Mouse (Mus musculus) monocyte, adult 2 months (primary cell): ENCODE data around the gene Phactr2.

Source experiments
- DNase-seq, 2 experiments: peaks; one replicate each; pipeline ENCODE4 v3.0.0; 2022; ENCODE audit warnings: low spot score in 2 of 2, low read depth in 1 of 2

Phactr2 gene

GRCm38 (mm10) chr10:13448283-13449045, 25.7 kb downstream of the Phactr2 start:
- DNase-seq: no peak

- DNase-seq: no peak
These were observed 27.4 kb downstream of the Phactr2 start for GRCm38 (mm10) chr10:13446791-13447249.

- no peak for DNase-seq
These were observed 30.0 kb downstream of the Phactr2 start for GRCm38 (mm10) chr10:13444257-13444656.

DNA sequence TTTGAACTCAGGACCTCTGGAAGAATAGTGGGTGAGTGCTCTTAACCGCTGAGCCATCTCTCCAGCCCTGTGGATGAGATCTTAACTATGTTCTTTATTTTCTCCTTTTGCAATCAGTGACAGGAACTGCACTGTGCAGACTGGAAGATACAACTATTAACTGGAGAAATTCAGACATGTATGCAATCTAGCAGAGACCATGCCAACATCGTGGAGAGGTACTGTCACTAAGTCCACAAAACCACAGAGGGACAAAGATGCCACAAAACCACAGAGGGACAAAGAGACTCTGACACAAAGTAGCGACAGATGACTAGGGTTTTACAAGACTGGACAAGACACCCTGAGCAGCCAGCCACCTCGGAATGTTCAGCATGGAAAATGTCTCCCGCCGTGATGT, 30.6 kb downstream of the Phactr2 start:
- no peak for DNase-seq

- no peak for DNase-seq
These were observed 33.9 kb downstream of the Phactr2 start for GRCm38 (mm10) chr10:13440292-13440691.

GRCm38 (mm10) chr10:13438118-13438821, 35.9 kb downstream of the Phactr2 start:
- DNase-seq: peak; percentile 17 to 32

GRCm38 (mm10) chr10:13437011-13437410, 37.2 kb downstream of the Phactr2 start:
- DNase-seq: no peak

DNA sequence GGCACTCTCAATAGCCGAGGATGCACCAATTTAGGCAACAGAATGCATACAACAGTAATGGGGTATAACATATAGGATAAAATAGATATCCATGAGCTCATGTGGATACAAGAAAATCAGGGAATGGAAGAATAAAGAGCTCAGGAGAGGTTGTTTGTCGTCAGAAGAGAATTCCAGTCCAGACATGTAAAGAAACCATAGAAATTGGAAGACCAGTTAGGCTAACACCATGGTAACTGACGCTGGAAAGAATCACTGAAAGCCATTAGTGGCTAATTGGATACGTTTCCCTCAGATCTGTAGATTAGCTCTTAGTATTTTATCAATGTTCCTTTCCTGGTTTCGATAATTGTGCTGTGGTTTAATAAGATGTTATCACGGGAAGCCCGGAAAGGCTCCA, 41.2 kb downstream of the Phactr2 start:
- no peak for DNase-seq

GRCm38 (mm10) chr10:13431641-13432540, 42.3 kb downstream of the Phactr2 start:
- no peak for DNase-seq

GRCm38 (mm10) chr10:13429766-13430165, 44.4 kb downstream of the Phactr2 start:
- DNase-seq: peak in 1 of 2 experiments; percentile 25

DNA sequence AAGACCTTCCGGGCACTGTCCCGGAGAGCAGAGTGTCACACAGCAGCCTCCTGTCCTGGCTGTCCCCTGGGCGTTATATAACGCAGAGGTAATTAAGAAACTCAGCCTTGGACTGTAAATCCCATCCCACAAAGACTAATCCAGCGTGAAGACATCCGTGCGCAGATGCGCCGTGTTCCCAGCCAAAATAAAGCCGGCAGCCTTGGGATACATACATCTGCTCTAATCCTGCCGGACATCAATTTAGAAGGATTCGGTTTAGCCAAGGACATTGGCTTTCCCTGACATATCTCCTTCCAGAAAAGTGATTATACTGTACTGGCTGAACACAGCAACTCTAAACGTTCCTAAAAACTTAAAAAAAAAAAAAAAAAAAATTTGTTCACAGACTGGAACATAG, 45.0 kb downstream of the Phactr2 start:
- no peak for DNase-seq

DNA sequence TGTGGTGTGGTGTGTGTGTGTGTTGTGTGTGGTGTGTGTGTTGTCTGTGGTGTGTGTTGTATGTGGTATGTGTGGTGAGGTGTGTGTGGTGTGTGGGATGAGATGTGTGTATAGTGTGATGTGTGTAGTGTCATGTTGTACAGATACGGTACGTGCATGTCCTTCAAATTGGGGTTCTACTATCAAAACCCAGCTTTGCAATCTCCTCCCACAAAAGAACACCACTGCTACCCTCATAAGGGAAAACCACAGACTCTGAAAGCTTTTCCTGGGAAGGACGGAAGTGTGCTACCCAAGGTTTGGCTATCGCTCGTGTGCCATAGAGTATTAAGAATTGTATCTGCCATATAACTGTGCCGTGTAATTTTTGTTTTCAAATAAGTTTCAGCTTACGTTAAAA, 45.7 kb downstream of the Phactr2 start:
- no peak for DNase-seq

GRCm38 (mm10) chr10:13427599-13427998, 46.6 kb downstream of the Phactr2 start:
- no peak for DNase-seq

DNA sequence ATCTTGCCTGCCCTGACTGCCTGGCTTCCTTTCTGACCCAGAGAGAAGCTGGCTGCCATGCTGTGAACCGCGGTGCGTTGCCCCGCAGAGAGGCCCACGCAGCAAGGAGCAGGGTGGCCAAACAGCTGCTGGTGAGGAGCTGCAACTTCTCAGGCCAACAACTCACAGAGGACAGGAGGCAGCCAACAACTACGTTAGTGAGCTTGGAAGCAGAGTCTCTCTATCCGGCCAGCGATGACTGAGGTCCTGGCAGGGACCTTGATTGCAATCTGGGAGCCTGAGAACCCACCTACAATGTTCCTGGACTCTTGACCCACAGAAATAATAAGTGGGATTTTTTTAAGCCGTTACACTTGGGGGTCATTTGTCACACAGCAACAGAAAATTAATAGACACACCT, 49.0 kb downstream of the Phactr2 start:
- no peak for DNase-seq

DNA sequence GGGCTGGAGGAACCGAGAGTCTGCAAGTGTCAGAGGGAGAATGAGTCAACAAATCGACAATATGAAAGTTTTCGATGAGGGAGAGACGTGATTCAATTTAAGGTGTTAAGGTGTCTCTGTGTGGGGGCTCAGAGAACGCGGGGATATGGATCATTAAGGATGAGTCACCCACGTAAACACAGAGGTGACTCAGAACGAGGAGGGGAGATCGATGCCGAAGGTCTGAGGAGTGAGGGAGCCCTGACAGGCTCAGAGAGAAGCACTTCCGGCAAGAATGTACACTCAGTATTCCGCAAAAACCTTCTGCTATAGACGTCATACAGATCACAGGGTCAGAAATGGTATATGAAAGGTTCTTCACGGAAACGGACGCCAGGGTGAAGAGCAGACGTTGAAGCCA, 49.7 kb downstream of the Phactr2 start:
- DNase-seq: no peak

DNA sequence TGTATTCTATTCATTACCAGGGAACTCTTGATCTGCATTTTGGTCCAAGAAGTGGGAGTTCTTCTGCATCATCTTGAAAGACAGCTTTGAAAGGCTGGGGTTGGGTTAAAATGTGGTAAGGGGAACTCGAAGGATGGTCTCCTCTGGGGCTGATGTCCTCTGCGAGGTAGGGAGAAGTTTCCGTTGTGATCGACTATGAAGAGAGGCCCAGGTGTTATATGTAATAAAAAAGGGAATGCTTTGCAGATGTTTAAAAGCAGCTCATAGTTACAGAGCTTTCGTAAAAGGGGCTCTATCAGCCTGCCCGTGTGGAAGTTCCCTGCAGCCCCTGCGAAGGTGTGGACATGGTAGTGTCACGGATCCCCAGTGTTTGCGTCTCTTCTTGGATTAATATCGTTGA, 50.2 kb downstream of the Phactr2 start:
- no peak for DNase-seq

DNA sequence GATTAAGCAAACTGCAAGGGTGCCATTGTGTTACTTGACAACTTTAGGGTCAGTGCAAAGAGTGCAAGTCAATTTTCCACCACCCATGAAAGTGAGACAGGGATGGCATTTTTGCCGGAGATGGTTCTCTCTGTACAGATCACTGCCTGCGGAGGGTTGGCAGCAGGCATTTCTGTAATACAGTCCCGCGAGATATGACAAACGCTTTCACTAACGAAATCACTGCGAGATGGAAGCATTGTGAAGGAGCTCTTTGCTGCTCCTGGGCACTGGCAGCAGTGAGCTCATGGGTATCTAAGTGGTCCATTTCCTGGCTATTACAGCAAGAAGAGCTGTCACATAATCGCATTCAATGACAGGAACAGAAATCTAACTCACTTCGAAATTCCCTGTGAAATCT, 52.1 kb downstream of the Phactr2 start:
- no peak for DNase-seq

DNA sequence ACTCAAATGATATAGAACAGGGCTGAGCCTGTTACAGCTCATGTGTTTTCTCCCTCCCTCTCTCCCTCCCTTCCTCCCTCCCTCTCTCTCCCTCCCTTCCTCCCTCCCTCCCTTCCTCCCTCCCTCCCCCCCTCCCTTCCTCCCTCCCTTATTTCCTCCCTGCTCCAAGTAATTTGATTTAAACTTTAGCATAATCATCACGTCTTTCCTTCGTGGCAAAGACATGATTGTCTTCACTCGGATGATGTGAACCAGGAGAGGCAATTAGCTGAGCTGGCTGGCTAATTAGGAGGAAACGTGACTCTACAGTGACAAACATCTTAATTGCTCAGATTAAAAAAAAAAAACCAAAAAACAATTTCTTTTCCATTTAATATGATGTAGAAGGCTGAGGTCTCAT, 55.0 kb downstream of the Phactr2 start:
- no peak for DNase-seq

GRCm38 (mm10) chr10:13415489-13416104, 58.6 kb downstream of the Phactr2 start:
- DNase-seq: no peak

DNA sequence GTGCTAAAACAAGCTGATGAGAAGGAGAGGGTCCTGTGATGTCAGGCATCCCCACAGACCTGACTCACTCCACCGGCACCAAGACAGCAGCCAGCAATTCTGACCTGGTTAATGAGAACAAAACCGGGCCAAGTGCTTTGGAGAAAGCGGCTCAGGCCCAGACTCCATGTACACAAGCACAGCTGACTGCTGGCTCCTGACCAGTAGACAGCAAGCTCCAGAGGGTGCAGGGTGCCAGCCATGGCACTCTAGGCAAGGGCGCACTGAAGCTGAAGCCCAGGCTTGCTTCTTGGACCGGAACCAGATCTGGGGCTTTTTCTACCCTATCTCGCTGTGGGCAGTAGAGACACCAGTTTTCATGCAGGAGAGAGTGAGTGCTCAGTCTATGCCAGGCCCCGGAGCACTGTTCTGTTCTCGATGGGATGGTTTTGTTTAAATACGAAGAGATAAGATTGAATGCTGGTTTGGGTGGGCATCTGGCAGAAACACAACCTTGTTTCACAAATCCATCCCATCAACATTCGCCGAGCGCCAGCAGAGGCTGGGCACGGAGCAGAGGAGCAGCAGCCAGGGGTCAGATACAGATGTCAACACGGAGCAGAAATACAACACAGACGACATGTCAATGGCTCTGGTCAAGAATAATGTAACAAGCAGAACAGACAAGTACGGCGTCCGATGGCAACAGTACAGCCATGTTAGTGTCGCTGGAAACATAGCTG, 61.8 kb downstream of the Phactr2 start:
- no peak for DNase-seq
